Mouse (Mus musculus) MEL (cell line): ENCODE measurements around the gene Ifitm6.
"Not testable (repeated sequence)": the region's sequence is repeated elsewhere in the genome, so short reads cannot be mapped to it uniquely, and the experiment has no call there.

Experiments used
- CTCF ChIP-seq, 3 experiments: IDR thresholded peaks in 2 of 3; conservative IDR thresholded peaks in 1 of 3; 2 replicates each; pipeline ENCODE4 v1.5.1; 2011 to 2012; ENCODE audit warnings: low read length in 3 of 3, low read depth in 2 of 3, mild to moderate bottlenecking in 2 of 3, improper control_type of control experiment in 1 of 3, inconsistent platforms in 1 of 3, mixed read lengths in 1 of 3, moderate library complexity in 1 of 3; ENCODE audit not compliant: control insufficient read depth in 1 of 3, insufficient read depth in 1 of 3, poor library complexity in 1 of 3, severe bottlenecking in 1 of 3
- EP300 ChIP-seq, 2 experiments: IDR thresholded peaks; 2 replicates each; pipeline ENCODE4 v1.6.1; 2011; ENCODE audit warnings: improper control_type of control experiment in 2 of 2, low read length in 2 of 2, low read depth in 1 of 2, mild to moderate bottlenecking in 1 of 2
- ETS1 ChIP-seq: IDR thresholded peaks from 2 replicates; pipeline ENCODE4 v1.6.1; 2012; ENCODE audit warnings: low read depth, mild to moderate bottlenecking, inconsistent platforms, low read length, improper control_type of control experiment, moderate library complexity
- GATA1 ChIP-seq: IDR thresholded peaks from 2 replicates; pipeline ENCODE4 v1.6.1; 2011; ENCODE audit warnings: low read depth, low read length, improper control_type of control experiment
- JUND ChIP-seq: IDR thresholded peaks from 2 replicates; pipeline ENCODE4 v1.6.1; 2011; ENCODE audit warnings: low read depth, mild to moderate bottlenecking, improper control_type of control experiment, low read length
- MAFK ChIP-seq: IDR thresholded peaks from 2 replicates; pipeline ENCODE4 v1.6.1; 2011; ENCODE audit warnings: low read depth, mild to moderate bottlenecking, low read length, improper control_type of control experiment, borderline replicate concordance
- NRF1 ChIP-seq: IDR thresholded peaks from 2 replicates; pipeline ENCODE4 v1.6.1; 2014; ENCODE audit warnings: low read depth, mild to moderate bottlenecking, inconsistent platforms, low read length, improper control_type of control experiment, moderate library complexity; ENCODE audit not compliant: poor library complexity, insufficient read depth, severe bottlenecking
- POLR2A ChIP-seq, 2 experiments: IDR thresholded peaks; 2 replicates each; pipeline ENCODE4 v1.6.1; 2011 to 2012; ENCODE audit warnings: low read length in 2 of 2, mild to moderate bottlenecking in 2 of 2, control low read depth in 1 of 2, improper control_type of control experiment in 1 of 2, low read depth in 1 of 2, moderate library complexity in 1 of 2; ENCODE audit not compliant: control insufficient read depth in 1 of 2, insufficient read depth in 1 of 2, poor library complexity in 1 of 2
- POLR2AphosphoS5 ChIP-seq: IDR thresholded peaks from 2 replicates; pipeline ENCODE4 v1.6.1; 2012; ENCODE audit warnings: low read depth, borderline replicate concordance, mild to moderate bottlenecking, inconsistent platforms, low read length, moderate library complexity, mixed read lengths
- SIN3A ChIP-seq: IDR thresholded peaks from 2 replicates; pipeline ENCODE4 v1.6.1; 2012; ENCODE audit warnings: low read length, improper control_type of control experiment, inconsistent platforms
- TAL1 ChIP-seq: IDR thresholded peaks from 2 replicates; pipeline ENCODE4 v1.6.1; 2012; ENCODE audit warnings: mild to moderate bottlenecking, inconsistent platforms, low read length, moderate library complexity, mixed read lengths
- UBTF ChIP-seq: IDR thresholded peaks from 2 replicates; pipeline ENCODE4 v1.6.1; 2012; ENCODE audit warnings: low read depth, mild to moderate bottlenecking, inconsistent platforms, low read length, improper control_type of control experiment, moderate library complexity, borderline replicate concordance; ENCODE audit not compliant: insufficient read depth
- ZC3H11A ChIP-seq: IDR thresholded peaks from 2 replicates; pipeline ENCODE4 v1.6.1; 2012; ENCODE audit warnings: low read depth, mild to moderate bottlenecking, inconsistent platforms, low read length, improper control_type of control experiment

GRCm38 (mm10) chr7:140976720-140977119, 41.0 kb downstream of the Ifitm6 start:
- TF ChIP-seq POLR2A (IDR thresholded peaks at IDR 0.05; ENCODE audit: control insufficient read depth in 1 of 2, insufficient read depth in 1 of 2, low read depth in 1 of 2, low read length in 2 of 2, poor library complexity in 1 of 2); EP300 (IDR thresholded peaks at IDR 0.05; ENCODE audit: low read depth in 1 of 2, low read length in 2 of 2); GATA1; CTCF (IDR thresholded peaks at IDR 0.05 in 2 of 3, conservative IDR thresholded peaks at IDR 0.05 in 1 of 3; ENCODE audit: control insufficient read depth in 1 of 3, insufficient read depth in 1 of 3, low read depth in 2 of 3, low read length in 3 of 3, poor library complexity in 1 of 3, severe bottlenecking in 1 of 3); SIN3A; ZC3H11A; UBTF; ETS1; POLR2AphosphoS5; JUND; NRF1; TAL1; MAFK: not testable (repeated sequence)
